Mouse (Mus musculus) myocyte (in vitro differentiated cells): ENCODE data around the gene Tmem26.

ENCODE experiments used
- E2F4 ChIP-seq: IDR thresholded peaks from one replicate; pipeline ENCODE4 v1.6.1; 2011; ENCODE audit warnings: mild to moderate bottlenecking, control low read depth, moderate library complexity; ENCODE audit not compliant: insufficient read depth
- MYOD1 ChIP-seq, 3 experiments: IDR thresholded peaks; one replicate each; pipeline ENCODE4 v1.6.1; 2011; ENCODE audit warnings: control low read depth in 2 of 3, low read depth in 2 of 3, mild to moderate bottlenecking in 2 of 3, moderate library complexity in 1 of 3; ENCODE audit not compliant: insufficient read length in 2 of 3, control insufficient read depth in 1 of 3
- MYOG ChIP-seq, 3 experiments: IDR thresholded peaks; one replicate each; pipeline ENCODE4 v1.6.1; 2011; ENCODE audit warnings: control low read depth in 2 of 3, low read depth in 2 of 3, mild to moderate bottlenecking in 2 of 3; ENCODE audit not compliant: insufficient read length in 2 of 3, control insufficient read depth in 1 of 3, insufficient read depth in 1 of 3
- POLR2A ChIP-seq: IDR thresholded peaks from one replicate; pipeline ENCODE4 v1.6.1; 2011; ENCODE audit warnings: low read depth, mild to moderate bottlenecking, control low read depth, moderate library complexity; ENCODE audit not compliant: insufficient read length
- POLR2AphosphoS2 ChIP-seq: IDR thresholded peaks from one replicate; pipeline ENCODE4 v1.6.1; 2011; ENCODE audit warnings: low read depth, control low read depth; ENCODE audit not compliant: insufficient read length
- REST ChIP-seq: IDR thresholded peaks from one replicate; pipeline ENCODE4 v1.6.1; 2011; ENCODE audit warnings: mild to moderate bottlenecking, control low read depth, moderate library complexity; ENCODE audit not compliant: insufficient read depth, insufficient read length
- USF1 ChIP-seq: IDR thresholded peaks from one replicate; pipeline ENCODE4 v1.6.1; 2011; ENCODE audit warnings: low read depth, mild to moderate bottlenecking, control low read depth, moderate library complexity

- TF ChIP-seq POLR2A (no peak), MYOG (IDR thresholded peaks at IDR 0.05; ENCODE audit: control insufficient read depth in 1 of 3, insufficient read depth in 1 of 3, insufficient read length in 2 of 3, low read depth in 2 of 3) (no peak), POLR2AphosphoS2 (no peak), USF1 (no peak), MYOD1 (IDR thresholded peaks at IDR 0.05; ENCODE audit: control insufficient read depth in 1 of 3, insufficient read length in 2 of 3, low read depth in 2 of 3) (no peak), E2F4 (no peak), REST (no peak)
Measured at GRCm38 (mm10) chr10:68678678-68679077, 44.8 kb upstream of the Tmem26 start.
